Mouse (Mus musculus) megakaryocyte-erythroid progenitor cell, adult 5-6 weeks (primary cell): ENCODE data around the gene Sult1d1. TPM values are rescaled to one million over a fixed set of nuclear protein-coding genes. Genes with fewer than 3 reads are reported as not detected.
"Not testable (repeated sequence)": the region's sequence is repeated elsewhere in the genome, so short reads cannot be mapped to it uniquely, and the experiment has no call there.

ENCODE experiments used
- ATAC-seq: replicated peaks from 2 replicates; pipeline ENCODE4 v1.8.0; 2016; ENCODE audit warnings: mild to moderate bottlenecking, inconsistent platforms; ENCODE audit not compliant: severe bottlenecking, poor library complexity, low FRiP score, low TSS enrichment
- total RNA-seq, 2 experiments: library from RNA; stranded (forward) in 1 of 2; stranded (reverse) in 1 of 2; fragments of 200-1000, 215-1000 nt in 1 of 2; fragments of >200 nt in 1 of 2; fragmentation: Nextera tagmentation in 1 of 2; gene quantifications; 2 replicates each; pipeline ENCODE4 v1.2.3; 2014 to 2017

Gene Sult1d1
- total RNA-seq (2014; fragmentation: Nextera tagmentation) = not detected in 2 replicates
- total RNA-seq (2017) = not detected in 2 replicates

- no peak for ATAC-seq
Observed at GRCm38 (mm10) chr5:87568845-87569244, at the start of gene Sult1d1. Gene Sult1d1 (minus strand): TSS chr5:87569027.

GRCm38 (mm10) chr5:87615128-87615390 is 46.2 kb upstream of the Sult1d1 start:
- ATAC-seq = no peak

DNA sequence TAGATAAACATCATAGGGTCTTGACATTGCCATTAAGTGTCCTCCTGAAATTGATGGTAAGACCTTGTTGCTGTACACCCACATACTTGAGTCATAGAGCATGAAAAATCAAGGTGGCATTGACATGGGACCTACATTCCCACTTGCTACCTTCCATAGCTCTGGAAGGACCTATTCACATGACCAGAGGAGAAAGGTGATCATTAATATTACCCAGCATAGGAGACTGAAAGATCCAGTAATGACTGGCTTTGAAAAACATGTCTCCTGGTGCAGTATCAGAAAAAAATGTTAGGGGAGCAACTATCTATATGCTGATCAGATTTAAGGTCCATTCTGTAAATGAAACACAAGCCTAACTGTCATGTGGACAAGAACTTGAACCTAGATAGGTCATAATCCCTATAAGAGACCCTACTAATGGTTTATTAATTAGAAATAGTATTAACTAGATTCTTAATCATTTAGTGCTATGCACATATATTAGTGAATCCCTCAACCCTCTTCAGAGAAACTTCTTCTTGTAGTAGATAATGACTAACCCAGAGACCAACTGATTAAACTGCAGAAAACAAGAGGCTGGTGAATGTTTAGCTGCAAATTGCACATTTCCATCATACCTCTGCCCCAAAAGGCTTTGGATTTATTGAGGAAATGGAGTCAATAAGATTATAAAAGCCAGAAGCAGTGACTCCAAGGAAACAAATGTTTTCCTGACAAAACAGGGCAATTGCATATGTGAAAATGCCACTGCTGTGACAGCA is 45.7 kb upstream of the Sult1d1 start:
- no peak for ATAC-seq

- ATAC-seq = no peak
Observed at GRCm38 (mm10) chr5:87601018-87601417, 32.2 kb upstream of the Sult1d1 start.

DNA sequence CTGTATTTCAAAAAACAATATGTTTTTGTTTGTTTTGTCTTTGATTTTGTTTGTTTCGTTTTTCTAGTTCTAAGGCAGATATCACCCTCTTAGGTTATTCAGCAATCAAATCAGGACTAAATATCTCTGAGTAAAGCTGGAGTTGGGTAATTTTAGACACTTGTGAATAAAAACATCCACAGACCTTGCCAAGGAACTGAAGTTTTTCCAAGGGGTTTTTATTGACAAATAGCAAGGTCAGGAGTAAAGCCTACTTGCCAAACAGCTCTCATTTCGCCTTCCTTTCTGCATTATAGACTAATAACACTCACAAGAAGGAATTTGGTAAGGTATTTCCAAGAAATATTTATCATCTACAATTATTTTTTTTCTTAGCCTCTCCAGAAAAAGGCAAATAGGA is 29.1 kb upstream of the Sult1d1 start:
- no peak for ATAC-seq

DNA sequence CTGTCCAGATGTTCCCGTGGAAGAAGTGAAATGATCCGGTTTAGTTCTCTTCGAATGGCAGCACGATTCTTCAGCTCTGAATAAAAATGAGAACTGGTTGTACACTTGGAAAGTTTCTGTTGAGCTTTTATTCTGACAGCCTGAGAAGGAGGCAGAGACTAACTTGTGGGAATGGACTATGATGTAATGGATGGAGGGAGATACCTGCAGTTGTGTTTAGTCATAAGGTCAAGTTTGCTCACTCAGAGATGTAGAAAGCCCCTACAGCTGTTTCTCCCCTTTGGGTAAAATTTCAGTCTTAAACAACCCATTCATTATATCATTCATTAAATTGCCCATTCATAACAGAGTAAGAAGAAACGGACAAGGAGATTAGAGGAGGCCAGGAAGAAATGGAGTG is 22.7 kb upstream of the Sult1d1 start, which contains the start of gene Sult1e1:
TSS of gene Sult1e1 (minus strand) at position 101 of the 400 bp plus-strand sequence.
- ATAC-seq = no peak

GRCm38 (mm10) chr5:87589916-87590315 is 21.1 kb upstream of the Sult1d1 start:
- ATAC-seq = no peak

- ATAC-seq = no peak
Observed at GRCm38 (mm10) chr5:87580389-87580788, 11.6 kb upstream of the Sult1d1 start.

DNA sequence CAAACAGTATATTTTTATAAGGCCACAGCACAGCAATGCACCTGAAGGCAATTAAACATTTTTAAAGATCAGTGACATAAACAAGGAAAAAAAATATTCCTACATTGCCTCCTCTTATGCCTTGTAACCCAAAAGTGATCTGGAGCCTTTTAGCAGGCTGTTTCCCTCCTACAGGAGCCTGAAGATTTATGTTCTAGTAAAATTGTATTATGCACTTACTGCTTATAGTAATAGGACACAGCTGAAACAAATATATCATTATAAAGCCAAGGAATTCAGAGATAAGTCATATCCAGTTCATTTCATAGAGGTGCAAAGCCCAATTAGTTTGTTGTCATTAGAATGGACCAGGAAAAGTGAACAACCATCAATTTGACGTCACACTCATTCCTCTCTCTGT is 5.3 kb upstream of the Sult1d1 start:
- ATAC-seq = no peak

DNA sequence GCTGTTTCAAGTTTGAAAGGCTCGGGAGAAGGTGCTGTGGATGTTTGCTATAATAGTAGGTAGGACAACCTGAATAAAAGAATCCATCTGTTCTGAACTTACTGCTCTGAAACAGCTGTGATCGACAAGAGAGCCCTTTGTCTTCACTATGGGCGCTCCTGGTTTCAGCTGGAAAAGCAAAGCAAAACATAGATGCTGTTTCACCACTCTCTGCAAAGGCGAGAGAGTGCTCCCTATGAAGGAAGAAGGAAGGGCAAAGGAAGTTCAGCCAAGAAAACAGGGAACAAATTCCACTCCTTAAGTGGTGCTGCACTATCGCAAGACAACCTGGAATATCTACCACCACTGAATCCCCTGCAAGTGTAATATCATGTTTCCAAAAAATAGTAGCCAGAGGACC is 4.7 kb upstream of the Sult1d1 start:
- no peak for ATAC-seq

DNA sequence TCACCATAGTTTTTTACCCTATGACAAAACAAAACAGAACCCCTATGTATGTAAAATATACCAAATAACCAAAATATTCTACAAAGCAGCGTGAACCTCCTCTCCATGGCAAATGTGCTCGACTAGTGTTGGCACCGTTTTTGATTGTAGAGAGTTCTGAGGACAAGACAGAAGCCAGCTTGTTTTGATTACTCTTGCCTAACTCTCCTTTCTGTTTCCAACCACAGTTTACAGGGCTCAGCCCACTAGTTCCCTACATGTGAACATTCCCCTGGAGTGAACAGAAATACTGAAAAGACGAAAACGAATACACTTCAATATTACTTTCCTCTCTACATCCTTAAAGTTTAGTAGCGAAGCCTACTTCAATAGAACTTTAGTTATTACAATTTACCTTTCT is 4.0 kb upstream of the Sult1d1 start:
- ATAC-seq = no peak

DNA sequence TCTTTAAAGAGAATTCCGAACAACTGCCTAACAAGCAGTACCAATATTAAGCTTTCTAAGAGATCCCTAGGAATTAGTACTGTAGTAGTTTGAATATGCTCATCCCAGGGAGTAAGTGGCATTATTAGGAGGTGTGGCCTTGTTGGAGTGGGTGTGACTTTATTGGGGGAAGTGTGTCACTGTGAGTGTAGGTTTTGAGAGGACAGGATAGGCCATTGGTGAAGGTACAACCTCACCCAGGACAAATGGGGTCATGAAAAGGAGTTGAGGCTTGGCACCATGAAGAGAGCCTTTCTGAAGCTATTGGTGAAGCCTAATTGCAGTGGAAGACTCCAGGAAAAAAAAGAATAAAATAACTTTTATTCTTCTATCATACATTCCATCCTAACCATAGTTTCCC is 1.5 kb downstream of the Sult1d1 start:
- ATAC-seq = no peak

DNA sequence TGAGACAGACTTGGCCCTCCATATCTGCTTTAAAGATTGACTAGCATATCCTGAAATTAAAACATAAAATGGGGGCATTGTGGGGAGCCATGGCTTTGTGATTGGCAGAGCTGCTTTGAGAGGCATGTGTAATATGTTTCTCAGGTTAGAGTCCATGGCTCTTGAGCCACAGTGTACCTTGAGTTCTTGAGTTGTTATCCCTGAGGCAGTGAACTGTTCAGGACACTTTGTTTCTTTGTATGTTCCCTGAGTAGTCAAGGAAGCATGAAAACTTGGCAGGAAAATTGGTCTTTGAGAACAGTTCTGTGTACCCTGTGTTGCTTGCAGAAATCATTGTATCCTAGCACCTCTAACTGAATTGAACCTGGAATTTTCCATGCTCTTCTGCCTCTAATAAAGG is 5.9 kb downstream of the Sult1d1 start:
- no peak for ATAC-seq

DNA sequence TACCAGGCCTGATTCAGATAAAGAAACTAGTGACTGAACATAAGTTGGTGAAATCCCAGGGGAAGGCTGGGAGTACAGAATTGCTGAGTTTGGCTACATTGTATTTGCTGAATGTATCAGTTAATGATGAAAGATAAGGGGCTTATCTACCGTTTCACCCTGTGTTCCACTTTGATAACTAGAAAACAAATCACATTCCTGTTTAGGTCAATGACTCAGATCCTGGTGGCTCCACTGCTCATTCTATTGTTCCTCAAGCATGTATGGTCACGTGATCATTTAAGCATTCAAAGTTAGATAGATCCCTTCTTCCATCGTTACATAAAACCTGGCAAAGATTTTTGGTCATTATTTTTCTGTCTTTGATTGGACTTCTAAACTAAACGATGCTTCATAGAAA is 6.3 kb downstream of the Sult1d1 start:
- ATAC-seq = no peak

DNA sequence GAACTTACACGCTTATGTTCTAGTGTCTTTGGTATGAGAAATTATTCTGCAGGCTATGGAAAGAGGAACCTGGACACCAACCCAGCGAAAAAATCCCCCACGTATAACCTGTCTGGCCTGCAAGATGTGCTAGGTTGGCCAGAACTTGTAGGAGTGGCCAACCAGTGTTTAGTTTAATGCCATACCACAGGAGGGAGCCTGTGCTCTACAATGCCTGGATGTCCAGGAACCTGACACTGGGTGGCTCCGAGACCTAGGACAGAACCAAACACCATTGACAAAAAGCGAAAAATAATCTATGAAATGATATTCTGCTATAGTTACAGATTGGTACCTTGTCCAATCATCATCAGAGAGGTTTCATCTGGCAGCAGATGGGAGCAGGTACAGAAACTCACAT is 8.7 kb downstream of the Sult1d1 start:
- no peak for ATAC-seq

GRCm38 (mm10) chr5:87550935-87551334 is 17.9 kb downstream of the Sult1d1 start:
- no peak for ATAC-seq

- ATAC-seq = no peak
Observed at GRCm38 (mm10) chr5:87538111-87538510, 30.7 kb downstream of the Sult1d1 start, which contains the start of gene Sult1b1. Gene Sult1b1 (minus strand): TSS chr5:87538195.

DNA sequence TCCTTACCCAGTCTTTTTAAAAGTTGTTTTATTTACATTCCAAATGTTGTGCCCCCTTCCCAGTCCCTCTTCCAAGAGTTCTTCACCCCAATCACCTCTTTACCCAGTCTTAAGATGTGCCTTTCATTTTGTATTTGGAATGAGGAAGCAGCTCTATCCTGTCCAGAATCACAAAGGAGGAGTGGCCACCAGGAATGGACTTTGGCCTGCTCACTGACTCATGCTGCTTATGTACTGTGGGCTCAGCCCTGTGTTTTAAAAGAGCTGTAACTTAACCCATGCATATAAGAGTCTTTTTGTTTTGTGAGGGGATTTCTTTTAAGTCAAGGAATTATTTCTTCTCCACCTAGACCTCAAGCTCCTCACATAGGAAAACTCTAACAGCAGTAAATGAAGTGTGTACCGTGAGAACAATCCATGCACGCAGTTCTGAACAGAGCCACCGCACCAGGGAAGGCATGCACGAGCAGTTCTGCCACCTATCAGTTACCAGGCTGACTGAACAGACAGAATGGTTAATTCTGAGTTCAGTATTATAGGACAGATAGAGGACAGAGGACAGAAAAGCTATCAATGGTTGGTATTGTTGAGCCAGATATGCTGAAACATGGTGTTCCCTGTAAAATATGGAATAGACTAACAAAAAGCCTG is 32.7 kb downstream of the Sult1d1 start:
- no peak for ATAC-seq

- no peak for ATAC-seq
Observed at GRCm38 (mm10) chr5:87532288-87532687, 36.5 kb downstream of the Sult1d1 start.

- ATAC-seq = not testable (repeated sequence)
Observed at GRCm38 (mm10) chr5:87523561-87523960, 45.3 kb downstream of the Sult1d1 start.

DNA sequence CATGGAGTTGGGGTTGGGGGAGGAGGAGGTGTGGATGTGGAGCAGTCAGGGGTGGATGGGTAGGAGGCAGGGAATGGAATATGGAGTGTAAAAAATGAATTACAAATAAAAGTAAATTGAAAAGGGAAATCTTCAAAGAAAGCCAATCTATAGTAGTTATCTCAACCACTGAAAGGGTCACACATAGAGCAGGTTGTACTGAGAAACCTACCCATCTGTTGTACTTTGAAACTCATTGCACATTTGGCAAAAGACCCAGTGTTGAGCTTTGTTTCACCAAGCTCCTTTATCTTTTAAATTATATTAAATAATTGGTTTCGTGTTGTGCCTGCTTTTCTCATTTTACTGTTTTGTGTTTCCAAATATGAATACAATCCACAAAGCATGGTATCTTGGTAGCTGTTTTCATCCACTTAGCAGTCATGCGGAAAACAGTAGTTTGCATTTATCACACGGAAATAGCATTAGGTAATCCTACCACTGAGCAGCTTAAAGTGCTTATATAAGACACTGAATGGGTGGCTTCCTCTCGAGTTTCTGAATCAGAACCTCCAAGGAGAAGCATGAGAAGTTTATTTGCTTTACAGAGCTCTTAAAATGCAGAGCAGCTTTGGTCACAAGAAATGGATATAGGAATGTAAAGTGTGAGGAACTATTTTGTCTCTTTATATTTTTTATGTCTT is 62.9 kb downstream of the Sult1d1 start:
- ATAC-seq = no peak
